Mouse (Mus musculus) mouse trophoblast stem cell (cell line): ENCODE results near the gene Syn2.

ENCODE experiments used
- in situ Hi-C, 2 experiments: fragments of 300-500 bp; cut with MseI, MboI; formaldehyde crosslinking; loops; 2 replicates in 1 of 2; 3 replicates in 1 of 2; pipeline ENCODE4 v1.15.1; 2025

The Syn2 gene

GRCm38 (mm10) chr6:115174845-115175244 is 40.1 kb downstream of the Syn2 start:
- in situ Hi-C loops: no loop called here

DNA sequence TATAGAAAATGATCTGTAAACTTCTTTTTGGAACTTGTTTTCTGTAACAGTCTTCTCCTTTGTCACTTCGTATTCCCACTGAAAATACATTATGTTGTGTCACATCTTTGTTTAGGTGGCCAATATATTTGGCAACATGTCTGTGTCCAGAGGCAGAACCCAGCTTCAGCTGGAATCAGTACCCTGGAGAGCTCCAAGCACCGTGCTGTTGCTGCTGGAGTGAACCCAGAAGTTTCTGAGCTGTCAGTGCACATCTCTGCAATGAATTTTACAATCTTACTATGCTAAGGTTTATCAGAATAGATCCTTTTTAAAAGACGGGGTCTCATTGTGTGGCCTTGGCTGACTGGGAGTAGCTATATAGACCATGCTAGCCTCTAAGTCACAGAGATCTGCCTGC is 44.1 kb downstream of the Syn2 start:
- in situ Hi-C loops: no loop called here

GRCm38 (mm10) chr6:115181094-115181493 is 46.4 kb downstream of the Syn2 start:
- in situ Hi-C loops: no loop called here

- in situ Hi-C loops: no loop called here
These were observed 56.4 kb downstream of the Syn2 start for GRCm38 (mm10) chr6:115191111-115191510.

DNA sequence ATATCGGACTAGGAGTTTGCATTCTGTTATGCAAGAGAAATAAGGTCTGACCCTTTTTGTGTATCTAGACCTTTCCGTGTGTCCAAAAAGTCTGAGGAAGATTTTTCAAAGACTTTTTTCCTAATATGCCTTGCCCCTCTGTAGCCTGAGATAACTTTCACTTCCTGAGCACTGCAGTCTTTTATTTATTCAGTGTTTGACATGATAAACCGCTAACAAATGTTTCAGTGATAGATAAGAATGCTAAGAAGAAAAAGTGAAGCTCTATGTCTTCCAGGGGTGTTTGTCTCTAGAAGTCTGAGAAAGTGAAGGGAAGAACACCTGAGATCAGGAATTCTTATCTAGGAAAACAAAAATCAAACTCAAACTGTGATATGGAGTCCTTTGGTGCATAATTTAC is 66.1 kb downstream of the Syn2 start:
- in situ Hi-C loops: no loop called here

- in situ Hi-C loops: no loop called here
These were observed 68.3 kb downstream of the Syn2 start for GRCm38 (mm10) chr6:115203029-115203428.

DNA sequence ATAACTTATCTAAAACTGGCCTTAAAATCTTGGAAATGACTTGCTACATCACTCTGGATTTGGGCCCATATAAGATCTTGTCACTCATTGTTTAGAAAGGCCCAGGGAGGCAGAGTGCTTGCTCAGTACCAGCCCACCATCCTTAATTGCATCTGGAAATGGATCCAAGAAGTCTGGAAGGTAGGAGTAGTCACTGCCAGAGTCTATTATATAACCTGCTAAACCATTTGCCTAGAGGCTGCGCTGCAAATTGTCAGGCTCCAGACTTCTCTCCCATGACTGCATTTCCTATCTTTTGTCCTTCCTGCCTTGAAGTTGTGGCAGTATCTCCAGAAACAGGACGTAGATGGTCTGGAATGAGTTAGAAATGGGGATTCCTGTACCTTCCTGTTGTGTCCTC is 75.5 kb downstream of the Syn2 start:
- in situ Hi-C loops: no loop called here

- in situ Hi-C loops: no loop called here
These were observed 76.1 kb downstream of the Syn2 start for GRCm38 (mm10) chr6:115210820-115211219.

DNA sequence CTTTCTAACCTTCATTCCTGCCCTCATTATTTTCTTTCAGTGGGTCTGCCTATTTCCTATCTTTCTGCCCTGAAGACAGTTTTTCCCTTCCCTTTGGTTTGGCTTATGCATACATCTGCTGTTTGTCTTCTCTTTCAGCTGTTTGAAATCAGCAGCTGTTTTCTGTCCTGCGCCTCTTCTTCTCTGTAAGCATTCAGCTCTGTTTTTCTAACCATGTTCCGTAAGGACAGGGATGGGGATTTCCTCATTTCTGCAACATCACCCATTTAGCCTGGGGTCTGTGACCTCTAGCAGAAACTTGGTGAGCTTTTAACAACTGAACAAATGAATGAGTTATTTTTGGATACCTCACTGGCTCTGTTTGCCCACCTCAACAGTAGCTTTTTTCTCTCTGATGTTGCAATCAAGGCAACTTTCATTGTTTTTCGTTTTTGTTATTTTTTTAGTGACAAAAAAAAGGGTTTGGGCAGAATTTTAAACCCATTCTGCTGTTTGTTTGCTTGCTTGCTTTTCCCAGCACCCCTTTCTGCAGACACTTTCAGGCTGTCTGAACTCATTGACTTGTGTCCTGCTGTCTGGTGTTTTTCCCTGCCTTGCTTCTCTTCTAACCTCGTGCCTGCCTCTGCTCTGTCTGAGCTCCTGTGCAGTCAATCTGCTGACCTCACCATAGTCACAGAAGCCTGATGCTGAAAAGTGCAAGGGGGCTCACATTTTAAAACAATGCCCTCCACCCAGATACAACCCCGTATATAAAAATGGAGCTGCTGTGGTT is 77.6 kb downstream of the Syn2 start:
- in situ Hi-C loops: no loop called here

DNA sequence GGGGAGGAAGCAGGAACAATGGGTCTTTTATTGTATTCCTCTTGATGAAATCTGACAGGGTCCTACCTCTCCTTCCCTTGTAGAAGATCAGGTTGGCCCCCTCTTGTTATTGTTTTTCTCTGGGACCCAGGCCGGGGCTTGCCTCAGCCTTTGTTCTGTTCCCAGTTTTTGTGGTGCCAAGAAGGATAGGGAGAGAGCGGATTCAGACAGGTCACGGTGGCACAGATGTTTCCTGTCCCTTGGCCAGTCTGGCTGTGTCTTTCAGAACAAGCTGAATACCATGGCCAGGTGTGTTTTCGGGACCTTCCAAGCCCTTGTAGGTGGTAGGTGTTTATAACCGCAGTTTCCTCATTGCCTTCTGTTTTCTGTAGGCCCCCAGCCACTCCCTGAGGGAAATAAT is 78.4 kb downstream of the Syn2 start:
- in situ Hi-C loops: no loop called here

GRCm38 (mm10) chr6:115221215-115221641 is 86.5 kb downstream of the Syn2 start:
- in situ Hi-C loops: loop anchor here in 1 of 2 experiments (10.0 kb wide), 1 partner anchor 314 kb away; no protein-coding TSS in a partner anchor

- in situ Hi-C loops: loop anchor here in 1 of 2 experiments (10.0 kb wide), 1 partner anchor 309 kb away; no protein-coding TSS in a partner anchor
These were observed 90.8 kb downstream of the Syn2 start for GRCm38 (mm10) chr6:115225519-115225918.

- in situ Hi-C loops: loop anchor here in 1 of 2 experiments (10.0 kb wide), 1 partner anchor 308 kb away; no protein-coding TSS in a partner anchor
These were observed 92.3 kb downstream of the Syn2 start, which contains the start of gene Gm17482 for GRCm38 (mm10) chr6:115227043-115227442. TSS of gene Gm17482 (plus strand) at chr6:115227343.

- in situ Hi-C loops: loop anchor here in 1 of 2 experiments (10.0 kb wide), 1 partner anchor 307 kb away; no protein-coding TSS in a partner anchor
These were observed 92.8 kb downstream of the Syn2 start for GRCm38 (mm10) chr6:115227529-115227928.

- in situ Hi-C loops: no loop called here
These were observed 95.9 kb downstream of the Syn2 start for GRCm38 (mm10) chr6:115230557-115230956.

- in situ Hi-C loops: no loop called here
These were observed 97.1 kb downstream of the Syn2 start for GRCm38 (mm10) chr6:115231836-115232235.

DNA sequence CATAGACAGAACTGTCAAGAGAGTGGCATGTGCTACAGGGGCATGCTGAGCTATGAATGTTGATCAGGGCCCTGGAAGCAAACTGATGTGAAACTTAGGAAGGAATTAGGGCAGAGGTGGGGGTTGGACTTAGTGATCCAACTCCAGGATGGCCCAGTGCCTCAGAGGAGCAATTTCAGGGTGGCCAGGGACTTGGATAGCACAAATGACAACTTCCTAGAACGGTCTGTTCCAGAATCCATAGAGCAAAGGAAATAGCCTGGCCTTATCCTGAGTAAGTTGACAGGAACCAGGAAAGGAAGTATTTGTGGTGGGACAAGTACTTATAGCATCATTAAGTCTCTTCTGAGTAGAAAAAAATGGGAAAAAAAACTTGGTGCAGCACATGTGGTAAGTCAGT is 97.9 kb downstream of the Syn2 start:
- in situ Hi-C loops: no loop called here

DNA sequence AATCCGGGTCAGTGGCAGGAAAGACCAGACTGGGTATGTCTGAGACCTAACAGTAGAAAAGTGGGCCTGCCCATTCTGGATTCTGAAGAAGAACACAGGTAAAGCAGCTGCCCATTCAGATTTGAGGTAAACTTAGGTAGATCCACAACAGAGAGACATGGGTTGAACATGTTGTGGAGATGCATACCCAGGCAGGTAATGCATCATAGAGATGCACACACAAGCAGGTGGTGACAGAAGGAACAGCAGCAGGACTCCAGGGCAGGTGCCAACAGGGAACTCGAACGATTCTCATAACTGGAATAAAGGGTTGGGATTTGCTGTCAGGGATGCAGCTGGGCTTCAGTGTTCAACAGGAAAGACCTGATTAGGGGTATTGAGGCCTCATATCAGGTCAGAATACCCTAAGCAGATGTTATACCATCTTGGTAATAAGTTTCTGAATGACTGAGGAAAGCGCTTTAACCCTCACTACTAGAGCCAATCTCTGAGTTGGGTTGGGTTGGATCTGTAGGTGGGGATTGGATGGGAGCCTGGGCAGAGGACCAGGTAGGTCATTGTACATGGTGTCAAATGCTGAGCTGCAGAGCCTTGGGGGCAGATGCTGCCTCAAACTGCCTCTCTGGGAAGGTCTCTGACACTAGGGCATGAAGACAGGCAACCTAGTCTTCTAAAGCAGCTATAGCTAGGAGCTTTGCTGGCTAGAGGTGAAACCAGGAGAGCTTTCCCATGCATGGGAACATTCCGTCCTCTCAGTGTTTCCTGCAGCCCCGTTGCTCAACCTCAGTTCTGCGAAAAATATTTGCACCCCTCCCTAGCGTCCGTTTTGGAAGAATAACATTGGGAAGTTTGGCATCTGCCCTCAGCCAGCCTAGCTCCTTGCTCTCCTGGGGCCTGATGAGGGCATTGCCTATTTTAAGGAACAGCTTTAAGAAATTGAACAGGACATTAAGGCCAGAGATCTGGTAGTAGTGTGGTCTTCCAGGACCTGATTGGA is 103.6 kb downstream of the Syn2 start:
- in situ Hi-C loops: no loop called here

DNA sequence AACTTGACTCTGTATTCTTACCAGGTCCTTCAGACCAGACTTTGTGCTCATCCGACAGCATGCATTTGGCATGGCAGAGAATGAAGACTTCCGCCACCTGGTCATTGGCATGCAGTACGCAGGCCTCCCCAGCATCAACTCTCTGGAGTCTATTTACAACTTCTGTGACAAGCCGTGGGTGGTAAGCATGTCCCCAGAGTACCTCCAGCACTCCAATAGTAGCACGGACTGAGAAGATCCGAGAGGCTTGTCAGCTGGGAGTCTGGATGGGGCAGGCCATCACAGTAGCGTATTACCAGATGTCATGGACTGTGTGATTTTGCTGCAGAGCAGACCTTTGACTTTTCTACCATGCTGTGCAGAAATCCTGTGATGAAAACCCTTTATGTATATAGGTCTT is 104.6 kb downstream of the Syn2 start:
- in situ Hi-C loops: no loop called here

GRCm38 (mm10) chr6:115240431-115240830 is 105.7 kb downstream of the Syn2 start:
- in situ Hi-C loops: loop anchor here in 1 of 2 experiments (10.0 kb wide), 1 partner anchor 294 kb away; no protein-coding TSS in a partner anchor

GRCm38 (mm10) chr6:115241131-115241699 is 106.5 kb downstream of the Syn2 start:
- in situ Hi-C loops: loop anchor here in 1 of 2 experiments (10.0 kb wide), 1 partner anchor 294 kb away; no protein-coding TSS in a partner anchor
